Mouse (Mus musculus) ES-Bruce4 (cell line): ENCODE results near the gene Cox16. TPM values are rescaled to one million over a fixed set of nuclear protein-coding genes. Genes with fewer than 3 reads are reported as not detected.

Experiments used
- H3K27ac ChIP-seq: 2 replicates; pipeline ENCODE4 v1.5.1; 2012; ENCODE audit warnings: low read length, inconsistent platforms; ENCODE audit not compliant: insufficient read depth
- H3K27me3 ChIP-seq: 2 replicates; pipeline ENCODE4 v1.6.1; 2012; ENCODE audit warnings: mild to moderate bottlenecking, low read length, inconsistent platforms; ENCODE audit not compliant: control insufficient read depth, poor library complexity, insufficient read depth, severe bottlenecking
- H3K36me3 ChIP-seq: 2 replicates; pipeline ENCODE4 v1.6.1; 2012; ENCODE audit warnings: inconsistent platforms, mild to moderate bottlenecking, low read length, moderate library complexity; ENCODE audit not compliant: control insufficient read depth, poor library complexity, insufficient read depth, severe bottlenecking
- H3K4me1 ChIP-seq: one replicate; pipeline ENCODE4 v1.8.1; 2011; ENCODE audit warnings: low read length; ENCODE audit not compliant: control insufficient read depth, insufficient read depth
- H3K4me3 ChIP-seq: 2 replicates; pipeline ENCODE4 v1.5.1; 2011; ENCODE audit warnings: low read depth, mild to moderate bottlenecking, low read length
- H3K9ac ChIP-seq: 2 replicates; pipeline ENCODE4 v1.6.1; 2012; ENCODE audit warnings: low read depth, mild to moderate bottlenecking, inconsistent platforms; ENCODE audit not compliant: poor library complexity, severe bottlenecking
- H3K9me3 ChIP-seq: replicated peaks from 2 replicates; pipeline ENCODE4 v1.6.1; 2012; ENCODE audit warnings: mild to moderate bottlenecking, low read length, inconsistent platforms; ENCODE audit not compliant: control insufficient read depth, poor library complexity, insufficient read depth, severe bottlenecking
- CTCF ChIP-seq: IDR thresholded peaks from one replicate; pipeline ENCODE4 v1.8.1; 2011; ENCODE audit warnings: low read depth, low read length
- EP300 ChIP-seq: IDR thresholded peaks from 2 replicates; pipeline ENCODE4 v1.6.1; 2011; ENCODE audit warnings: low read depth, low read length; ENCODE audit not compliant: insufficient read depth
- POLR2A ChIP-seq: IDR thresholded peaks from one replicate; pipeline ENCODE4 v1.8.1; 2011; ENCODE audit warnings: low read length; ENCODE audit not compliant: insufficient read depth
- polyA plus RNA-seq: library from polyadenylated mRNA; stranded (reverse); fragments of >200 nt; gene quantifications from 2 replicates; pipeline ENCODE4 v1.2.4, GENCODE M21; 2011; ENCODE audit warnings: low read depth; ENCODE audit not compliant: missing spikeins, insufficient read depth, insufficient read length

Cox16 gene
- polyA plus RNA-seq, 1 experiment, result 49.6 TPM

DNA sequence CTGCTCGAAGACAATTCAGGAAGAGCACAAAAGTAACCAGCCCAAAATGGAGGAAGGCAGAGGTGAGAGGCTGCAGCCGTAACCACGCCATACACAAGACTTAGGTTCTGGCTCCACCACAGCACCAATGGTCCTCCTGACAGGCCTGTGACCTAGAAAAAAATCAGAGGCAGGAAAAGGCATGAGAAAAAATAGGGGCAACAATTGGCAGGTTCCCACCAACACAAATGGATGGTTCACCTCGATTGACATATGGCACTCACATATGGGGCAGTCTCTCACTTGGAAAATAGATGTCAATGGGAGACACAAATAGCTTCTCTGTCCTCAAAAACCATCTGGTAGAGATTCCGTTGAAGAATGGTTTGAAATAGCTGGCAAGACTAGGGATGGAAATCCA, 169.0 kb downstream of the Cox16 start:
- H3K27ac ChIP-seq, result no peak overlapping the region
- no peak overlapping the region for H3K9ac ChIP-seq
- H3K9me3 ChIP-seq, result no peaks in the 10 kb centered on the region
- TF ChIP-seq POLR2A (no peak), CTCF (no peak), EP300 (no peak)
- no peak overlapping the region for H3K4me3 ChIP-seq
- no peaks in the 10 kb centered on the region for H3K27me3 ChIP-seq
- no peaks in the 10 kb centered on the region for H3K4me1 ChIP-seq
- H3K36me3 ChIP-seq, result no peaks in the 10 kb centered on the region

Other genes with a start within 250 kb of the Cox16 start
- gene Slc8a3, start 151.9 kb downstream of the Cox16 start, polyA plus RNA-seq, result 0.70 and 1.0 TPM in 2 replicates
- gene Gm4787, start 105.7 kb downstream of the Cox16 start, polyA plus RNA-seq, result 1.4 and 2.2 TPM in 2 replicates
- 2.0 and 2.7 TPM in 2 replicates for gene Adam4, start 63.2 kb downstream of the Cox16 start, polyA plus RNA-seq
- gene Gm20498, start 47.8 kb upstream of the Cox16 start, polyA plus RNA-seq, result 17.0 and 26.8 TPM in 2 replicates
- 38.3 and 43.0 TPM in 2 replicates for gene Synj2bp, start 47.8 kb upstream of the Cox16 start, polyA plus RNA-seq
- 0.30 TPM in 1 of 2 replicates, not detected in the other for gene Adam21, start 83.3 kb upstream of the Cox16 start, polyA plus RNA-seq
- 70.4 and 74.4 TPM in 2 replicates for gene Med6, start 109.9 kb upstream of the Cox16 start, polyA plus RNA-seq
- 1.8 and 2.4 TPM in 2 replicates for gene Ttc9, start 146.1 kb upstream of the Cox16 start, polyA plus RNA-seq